Mouse (Mus musculus) limb, embryonic 14.5 days (tissue): ENCODE measurements around the gene Gm5737. TPM values are rescaled to one million over a fixed set of nuclear protein-coding genes. Genes with fewer than 3 reads are reported as not detected.
A peak's percentile ranks its signal among the peaks of the same experiment; 100 is the strongest.

Source experiments
- ATAC-seq: fragments of 200-750 bp; cut with Nextera tagmentation; 2 replicates; pipeline ENCODE4 v1.8.0; 2017; ENCODE audit warnings: low read depth, moderate number of reproducible peaks, moderate TSS enrichment; ENCODE audit not compliant: low FRiP score
- DNase-seq: peaks from one replicate; pipeline ENCODE4 v3.0.0-alpha.2; 2015; ENCODE audit warnings: low spot score
- H3K27ac ChIP-seq: fragments of 300-500 bp; sonication (generic); replicated peaks from 2 replicates; pipeline ENCODE4 v1.5.1; 2014; ENCODE audit warnings: low read depth, mild to moderate bottlenecking, low read length, moderate library complexity, mixed read lengths
- H3K27me3 ChIP-seq: fragments of 300-500 bp; sonication (generic); 2 replicates; pipeline ENCODE4 v1.6.1; 2014; ENCODE audit warnings: low read length, mixed read lengths; ENCODE audit not compliant: control insufficient read depth, insufficient read depth
- H3K36me3 ChIP-seq: fragments of 300-500 bp; sonication (generic); 2 replicates; pipeline ENCODE4 v1.6.1; 2014; ENCODE audit warnings: mild to moderate bottlenecking, low read length, moderate library complexity, mixed read lengths; ENCODE audit not compliant: control insufficient read depth, insufficient read depth
- H3K4me1 ChIP-seq: fragments of 300-500 bp; sonication (generic); 2 replicates; pipeline ENCODE4 v1.6.1; 2014; ENCODE audit warnings: antibody characterized with exemption, low read length, mixed read lengths; ENCODE audit not compliant: control insufficient read depth, insufficient read depth
- H3K4me2 ChIP-seq: fragments of 300-500 bp; sonication (generic); replicated peaks from 2 replicates; pipeline ENCODE4 v1.6.1; 2014; ENCODE audit warnings: low read depth, mild to moderate bottlenecking, low read length, moderate library complexity; ENCODE audit not compliant: severe bottlenecking
- H3K4me3 ChIP-seq: fragments of 300-500 bp; sonication (generic); replicated peaks from 2 replicates; pipeline ENCODE4 v1.5.1; 2014; ENCODE audit warnings: low read length
- H3K9ac ChIP-seq: fragments of 300-500 bp; sonication (generic); 2 replicates; pipeline ENCODE4 v1.6.1; 2014; ENCODE audit warnings: mild to moderate bottlenecking, low read depth, low read length, moderate library complexity; ENCODE audit not compliant: severe bottlenecking
- H3K9me3 ChIP-seq: fragments of 300-500 bp; sonication (generic); 2 replicates; pipeline ENCODE4 v1.6.1; 2016; ENCODE audit warnings: low read length; ENCODE audit not compliant: control insufficient read depth
- POLR2A ChIP-seq: fragments of 200-500 bp; IDR thresholded peaks from 2 replicates; pipeline ENCODE4 v1.8.0; 2012; ENCODE audit warnings: inconsistent platforms, mild to moderate bottlenecking, moderate library complexity, borderline replicate concordance; ENCODE audit not compliant: insufficient read depth, insufficient read length; ENCODE audit errors: extremely low read depth
- WGBS: fragments of 180-500 bp; shearing (Covaris S2); extraction: QIAGEN DNeasy Blood & Tissue Kit; methylation state at CpG from one replicate; pipeline ENCODE4 v1.1.7; 2014; 5-methylcytosine and 5-hydroxymethylcytosine counted together
- polyA plus RNA-seq, 2 experiments: library from polyadenylated mRNA; depleted of rRNA in 1 of 2; stranded (reverse) in 1 of 2; unstranded in 1 of 2; fragments of >200 nt; fragmentation: Nextera tagmentation in 1 of 2; extraction: Ambion mirVana in 1 of 2; gene quantifications; 2 replicates each; pipeline versions ENCODE4 v1.2.1 to v1.2.3; 2012 to 2014

Gm5737 gene
- polyA plus RNA-seq, 2 experiments: not detected

DNA sequence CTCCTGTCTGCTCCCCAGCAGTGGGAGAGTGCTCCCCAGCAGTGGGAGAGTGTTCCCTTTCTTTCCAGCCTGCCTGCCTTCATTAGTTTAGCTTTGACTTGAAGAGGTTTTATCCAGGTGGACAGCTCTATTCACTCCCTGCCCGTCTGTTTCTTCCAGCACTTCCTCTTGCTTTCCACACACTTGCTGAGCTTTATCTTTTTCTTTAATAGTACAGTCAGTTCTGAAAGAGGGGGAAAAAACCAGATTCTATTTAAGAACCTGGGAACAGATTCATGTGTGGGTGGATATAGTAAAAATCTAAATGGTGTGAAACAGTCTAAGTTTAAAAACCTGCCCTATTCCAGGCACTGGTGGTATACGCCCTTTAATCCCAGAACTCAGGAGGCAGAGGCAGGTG is 12.9 kb downstream of the Gm5737 start:
- Histone ChIP-seq H3K9me3 (no peaks in the 10 kb centered on the region), H3K4me1 (no peaks in the 10 kb centered on the region), H3K36me3 (no peaks in the 10 kb centered on the region), H3K27ac (no peak overlapping the region), H3K4me3 (no peak overlapping the region), H3K27me3 (no peaks in the 10 kb centered on the region), H3K4me2 (no peak overlapping the region), H3K9ac (no peak overlapping the region)
- no peak for DNase-seq
- TF ChIP-seq POLR2A: no peak
- ATAC-seq: no peak
- WGBS: 75% methylated on average over 2 of the region's 2 CpGs

DNA sequence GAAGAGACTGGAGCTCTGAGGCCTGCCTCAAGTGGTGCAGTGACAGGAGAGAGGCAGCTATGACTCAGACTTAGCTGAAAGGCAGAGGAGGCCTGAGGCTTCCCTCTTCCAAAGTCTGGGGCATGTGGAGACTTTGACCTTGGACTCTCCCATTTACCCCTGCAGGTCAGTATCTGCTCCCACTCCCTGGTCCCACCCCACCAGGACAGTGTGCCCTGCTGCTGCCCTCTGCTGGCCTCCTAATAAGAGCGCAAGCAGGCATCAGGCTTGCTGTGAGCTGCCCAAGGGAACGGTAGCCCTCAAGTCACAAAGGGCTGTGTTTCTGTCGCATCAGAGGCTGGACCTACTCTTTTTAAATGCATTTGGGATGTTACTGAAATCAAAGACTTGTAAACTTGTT is 14.2 kb downstream of the Gm5737 start:
- Histone ChIP-seq H3K27me3 (no peaks in the 10 kb centered on the region), H3K9me3 (no peaks in the 10 kb centered on the region), H3K4me1 (0 out of 2 replicates have a peak, but pooled peaks cover 4% of the 10 kb centered on the region), H3K4me2 (no peak overlapping the region), H3K9ac (no peak overlapping the region), H3K27ac (no peak overlapping the region), H3K36me3 (no peaks in the 10 kb centered on the region), H3K4me3 (no peak overlapping the region)
- ATAC-seq (no peak), DNase-seq (peak; percentile 17)
- WGBS: 14% methylated on average over 3 of the region's 3 CpGs
- TF ChIP-seq POLR2A: no peak

DNA sequence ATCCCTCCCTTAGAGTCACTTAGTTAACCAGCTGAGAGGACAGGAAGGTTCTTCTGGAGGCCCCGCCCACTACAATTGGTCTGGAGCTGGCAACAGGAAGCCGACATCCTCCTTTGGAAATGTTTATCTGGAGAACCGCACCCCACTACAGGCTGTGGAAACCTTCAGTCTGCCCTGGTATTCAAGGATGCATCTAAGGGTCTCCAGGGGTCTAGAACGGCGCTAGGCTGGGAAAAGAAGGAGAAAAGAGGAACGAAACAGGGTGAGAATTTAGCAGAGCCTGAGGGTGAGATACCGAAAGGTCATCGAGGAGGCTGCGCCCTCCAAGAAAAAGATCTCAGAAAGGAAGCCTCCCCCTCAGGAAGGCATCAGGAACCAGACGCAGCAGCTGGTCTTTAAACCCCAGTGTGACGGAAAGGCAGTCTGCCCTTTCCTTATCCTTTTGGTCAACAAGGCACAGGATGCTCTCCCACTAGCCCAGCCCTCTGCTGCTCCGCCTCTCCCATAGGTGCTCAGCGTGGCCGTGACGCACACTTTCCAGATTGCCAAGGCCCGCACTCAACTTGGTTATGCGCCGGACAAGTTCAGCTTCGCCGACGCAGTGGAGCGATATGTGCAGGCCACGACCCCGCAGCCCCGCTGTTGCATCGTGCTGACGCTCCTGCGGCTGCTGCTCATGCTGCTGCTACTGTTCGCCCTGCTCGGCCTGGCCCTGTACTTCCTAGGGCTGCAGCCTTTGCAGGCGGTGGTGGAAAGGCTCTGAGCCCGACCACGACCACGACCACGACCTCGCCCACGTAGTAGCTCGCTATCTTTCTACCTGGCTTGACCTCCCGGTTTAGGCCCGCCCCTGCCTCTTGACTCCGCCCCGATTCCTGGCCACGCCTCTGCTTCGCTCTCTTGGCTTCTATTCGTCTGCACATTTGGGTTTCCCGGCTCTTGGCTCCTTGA is 18.5 kb downstream of the Gm5737 start:
- Histone ChIP-seq H3K4me2 (peak overlapping the region; percentile 96), H3K9me3 (no peaks in the 10 kb centered on the region), H3K36me3 (no peaks in the 10 kb centered on the region), H3K4me1 (0 out of 2 replicates have a peak, but pooled peaks cover 4% of the 10 kb centered on the region), H3K27me3 (no peaks in the 10 kb centered on the region), H3K9ac (peak overlapping the region; percentile 55), H3K27ac (no peak overlapping the region), H3K4me3 (peak overlapping the region; percentile 62)
- WGBS: 4% methylated on average over 46 of the region's 46 CpGs
- no peak for DNase-seq
- ATAC-seq: no peak; the same call in 1 of the 2 replicates
- no peak for TF ChIP-seq POLR2A

DNA sequence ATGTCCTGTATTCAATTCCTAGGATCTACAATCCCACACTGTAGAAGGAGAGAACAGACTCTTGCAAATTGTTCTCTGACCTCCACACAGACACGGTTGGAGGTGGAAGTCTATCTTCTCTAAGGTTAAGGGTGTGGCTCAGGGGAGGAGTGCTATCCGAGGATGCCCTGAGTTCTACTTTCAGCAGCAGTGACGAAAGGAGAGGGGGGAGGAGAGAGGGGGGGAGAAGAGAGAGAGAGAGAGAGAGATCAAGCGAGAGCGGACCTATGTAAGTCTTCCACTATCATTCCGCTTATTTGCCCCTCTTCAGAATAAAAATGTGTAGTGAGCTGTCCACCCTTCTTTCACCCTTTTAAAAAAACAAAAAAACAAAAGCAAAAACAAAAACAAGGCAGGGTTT is 22.3 kb downstream of the Gm5737 start:
- H3K4me2 ChIP-seq: peak overlapping the region; percentile 51
- 0 out of 2 replicates have a peak, but pooled peaks cover 4% of the 10 kb centered on the region for H3K4me1 ChIP-seq
- no peaks in the 10 kb centered on the region for H3K9me3 ChIP-seq
- H3K9ac ChIP-seq: no peak overlapping the region
- no peaks in the 10 kb centered on the region for H3K27me3 ChIP-seq
- TF ChIP-seq POLR2A: no peak
- H3K36me3 ChIP-seq: no peaks in the 10 kb centered on the region
- H3K27ac ChIP-seq: no peak overlapping the region
- no peak for DNase-seq
- ATAC-seq: no peak
- peak overlapping the region; percentile 63 for H3K4me3 ChIP-seq
- 51% methylated on average over 6 of the region's 6 CpGs for WGBS

DNA sequence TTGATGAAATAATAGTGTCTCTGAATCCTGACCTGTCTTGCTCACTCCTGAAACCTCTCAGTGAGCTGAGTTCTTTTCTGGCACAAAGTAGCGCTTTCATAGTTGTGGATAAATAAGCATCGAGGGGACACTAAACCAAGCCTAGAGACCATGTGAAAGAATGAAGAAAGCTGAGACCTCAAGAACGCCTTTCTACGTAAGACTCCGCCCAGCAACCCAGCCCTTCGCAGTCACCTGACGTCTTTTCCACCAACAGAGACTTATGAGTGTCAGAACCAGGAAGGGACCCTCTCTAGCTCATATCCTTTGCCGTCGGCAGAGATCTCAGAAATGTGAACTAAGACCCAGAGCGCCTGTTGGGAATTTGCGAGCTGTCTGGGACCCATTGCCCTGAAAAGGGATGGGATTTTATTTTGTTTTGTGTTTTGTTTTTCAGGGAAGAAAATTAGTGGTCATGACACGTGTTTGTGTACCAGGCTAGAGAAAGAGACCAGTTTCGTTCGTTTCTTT is 22.8 kb downstream of the Gm5737 start:
- Histone ChIP-seq H3K4me2 (peak overlapping the region; percentile 51), H3K36me3 (no peaks in the 10 kb centered on the region), H3K4me1 (0 out of 2 replicates have a peak, but pooled peaks cover 4% of the 10 kb centered on the region), H3K27me3 (no peaks in the 10 kb centered on the region), H3K27ac (no peak overlapping the region), H3K4me3 (peak overlapping the region; percentile 63), H3K9me3 (no peaks in the 10 kb centered on the region), H3K9ac (peak overlapping the region; percentile 35; the same call in 1 of the 2 replicates)
- no peak for TF ChIP-seq POLR2A
- WGBS: 8% methylated on average over 14 of the region's 14 CpGs
- ATAC-seq (peak; percentile 86), DNase-seq (peak; percentile 88)
